Mouse (Mus musculus) forebrain, embryonic 16.5 days (tissue): ENCODE data around the gene Cox17. TPM values are rescaled to one million over a fixed set of nuclear protein-coding genes. Genes with fewer than 3 reads are reported as not detected.

Experiments used
- ATAC-seq: fragments of 200-750 bp; cut with Nextera tagmentation; 2 replicates; pipeline ENCODE4 v1.8.0; 2017; ENCODE audit warnings: mild to moderate bottlenecking, moderate library complexity
- H3K27ac ChIP-seq: fragments of 300-500 bp; sonication (generic); 2 replicates; pipeline ENCODE4 v1.5.1; 2014; ENCODE audit warnings: low read length, control low read depth
- H3K27me3 ChIP-seq: fragments of 300-500 bp; sonication (generic); replicated peaks from 2 replicates; pipeline ENCODE4 v1.6.1; 2014; ENCODE audit warnings: low read length; ENCODE audit not compliant: control insufficient read depth, insufficient read depth
- H3K36me3 ChIP-seq: fragments of 300-500 bp; sonication (generic); 2 replicates; pipeline ENCODE4 v1.6.1; 2014; ENCODE audit not compliant: control insufficient read depth, insufficient read depth
- H3K4me1 ChIP-seq: fragments of 300-500 bp; sonication (generic); replicated peaks from 2 replicates; pipeline ENCODE4 v1.6.1; 2014; ENCODE audit warnings: low read length; ENCODE audit not compliant: control insufficient read depth, insufficient read depth
- H3K4me2 ChIP-seq: fragments of 300-500 bp; sonication (generic); 2 replicates; pipeline ENCODE4 v1.6.1; 2014; ENCODE audit warnings: mild to moderate bottlenecking, low read length, control low read depth
- H3K4me3 ChIP-seq: fragments of 300-500 bp; sonication (generic); replicated peaks from 2 replicates; pipeline ENCODE4 v1.5.1; 2014; ENCODE audit warnings: mild to moderate bottlenecking, low read length, control low read depth
- H3K9ac ChIP-seq: fragments of 300-500 bp; sonication (generic); replicated peaks from 2 replicates; pipeline ENCODE4 v1.6.1; 2014; ENCODE audit warnings: low read depth, low read length, control low read depth
- H3K9me3 ChIP-seq: fragments of 300-500 bp; sonication (generic); 2 replicates; pipeline ENCODE4 v1.6.1; 2016; ENCODE audit warnings: low read length; ENCODE audit not compliant: control insufficient read depth
- WGBS: fragments of 180-500 bp; shearing (Covaris S2); extraction: QIAGEN DNeasy Blood & Tissue Kit; methylation state at CpG from one replicate; pipeline ENCODE4 v1.1.7; 2014; 5-methylcytosine and 5-hydroxymethylcytosine counted together
- polyA plus RNA-seq: library from polyadenylated mRNA; unstranded; fragments of >200 nt; fragmentation: Nextera tagmentation; extraction: Ambion mirVana; gene quantifications from 2 replicates; pipeline ENCODE4 v1.2.1, GENCODE M21; 2015

The Cox17 gene
- polyA plus RNA-seq, 1 experiment from 2014 or later = 88.6 TPM

GRCm38 (mm10) chr16:38379926-38380325 is 33.1 kb downstream of the Cox17 start:
- ATAC-seq = no peak
- Histone ChIP-seq H3K27me3 (no peaks in the 10 kb centered on the region), H3K36me3 (no peaks in the 10 kb centered on the region), H3K27ac (no peak overlapping the region), H3K9me3 (no peaks in the 10 kb centered on the region), H3K4me3 (no peak overlapping the region), H3K4me1 (peaks cover 12% of the 10 kb centered on the region), H3K9ac (no peak overlapping the region), H3K4me2 (no peak overlapping the region)
- WGBS = 95% methylated on average over 3 of the region's 3 CpGs

GRCm38 (mm10) chr16:38383683-38384082 is 36.9 kb downstream of the Cox17 start:
- Histone ChIP-seq H3K9me3 (no peaks in the 10 kb centered on the region), H3K4me1 (no peaks in the 10 kb centered on the region), H3K36me3 (no peaks in the 10 kb centered on the region), H3K27ac (no peak overlapping the region), H3K27me3 (no peaks in the 10 kb centered on the region), H3K9ac (no peak overlapping the region), H3K4me3 (no peak overlapping the region), H3K4me2 (no peak overlapping the region)
- no peak for ATAC-seq
- 88% methylated on average over 2 of the region's 2 CpGs for WGBS

GRCm38 (mm10) chr16:38385184-38385634 is 38.4 kb downstream of the Cox17 start:
- Histone ChIP-seq H3K36me3 (no peaks in the 10 kb centered on the region), H3K4me3 (no peak overlapping the region), H3K4me1 (no peaks in the 10 kb centered on the region), H3K9ac (no peak overlapping the region), H3K27me3 (no peaks in the 10 kb centered on the region), H3K9me3 (no peaks in the 10 kb centered on the region), H3K27ac (no peak overlapping the region), H3K4me2 (no peak overlapping the region)
- ATAC-seq = no peak
- 86% methylated on average over 6 of the region's 6 CpGs for WGBS

- 93% methylated on average over 4 of the region's 4 CpGs for WGBS
- H3K27me3 ChIP-seq = no peaks in the 10 kb centered on the region
- H3K4me3 ChIP-seq = no peak overlapping the region
- H3K27ac ChIP-seq = no peak overlapping the region
- H3K4me2 ChIP-seq = no peak overlapping the region
- no peaks in the 10 kb centered on the region for H3K36me3 ChIP-seq
- H3K4me1 ChIP-seq = no peaks in the 10 kb centered on the region
- H3K9ac ChIP-seq = no peak overlapping the region
- ATAC-seq = no peak
- H3K9me3 ChIP-seq = no peaks in the 10 kb centered on the region
Measured at GRCm38 (mm10) chr16:38385700-38386099, 38.9 kb downstream of the Cox17 start.

- H3K36me3 ChIP-seq = no peaks in the 10 kb centered on the region
- 92% methylated on average over 6 of the region's 6 CpGs for WGBS
- H3K4me3 ChIP-seq = no peak overlapping the region
- no peak overlapping the region for H3K4me2 ChIP-seq
- no peaks in the 10 kb centered on the region for H3K27me3 ChIP-seq
- H3K27ac ChIP-seq = no peak overlapping the region
- ATAC-seq = no peak
- H3K4me1 ChIP-seq = no peaks in the 10 kb centered on the region
- H3K9ac ChIP-seq = no peak overlapping the region
- H3K9me3 ChIP-seq = no peaks in the 10 kb centered on the region
Measured at GRCm38 (mm10) chr16:38387389-38387788, 40.6 kb downstream of the Cox17 start.

GRCm38 (mm10) chr16:38388757-38389156 is 42.0 kb downstream of the Cox17 start:
- ATAC-seq = no peak
- H3K4me1 ChIP-seq = no peaks in the 10 kb centered on the region
- no peak overlapping the region for H3K9ac ChIP-seq
- no peaks in the 10 kb centered on the region for H3K9me3 ChIP-seq
- H3K27ac ChIP-seq = no peak overlapping the region
- no peak overlapping the region for H3K4me2 ChIP-seq
- WGBS = 79% methylated on average over 6 of the region's 6 CpGs
- no peak overlapping the region for H3K4me3 ChIP-seq
- no peaks in the 10 kb centered on the region for H3K36me3 ChIP-seq
- H3K27me3 ChIP-seq = no peaks in the 10 kb centered on the region

- no peak overlapping the region for H3K4me3 ChIP-seq
- no peak overlapping the region for H3K4me2 ChIP-seq
- no peaks in the 10 kb centered on the region for H3K4me1 ChIP-seq
- no peak for ATAC-seq
- no peaks in the 10 kb centered on the region for H3K27me3 ChIP-seq
- no peak overlapping the region for H3K9ac ChIP-seq
- 87% methylated on average over 8 of the region's 8 CpGs for WGBS
- H3K36me3 ChIP-seq = no peaks in the 10 kb centered on the region
- H3K27ac ChIP-seq = no peak overlapping the region
- H3K9me3 ChIP-seq = no peaks in the 10 kb centered on the region
Measured at GRCm38 (mm10) chr16:38389284-38389893, 42.6 kb downstream of the Cox17 start.

GRCm38 (mm10) chr16:38390322-38390721 is 43.5 kb downstream of the Cox17 start:
- no peaks in the 10 kb centered on the region for H3K36me3 ChIP-seq
- H3K4me1 ChIP-seq = no peaks in the 10 kb centered on the region
- H3K9ac ChIP-seq = no peak overlapping the region
- H3K27me3 ChIP-seq = no peaks in the 10 kb centered on the region
- no peak overlapping the region for H3K4me3 ChIP-seq
- no peaks in the 10 kb centered on the region for H3K9me3 ChIP-seq
- WGBS = 89% methylated on average over 7 of the region's 7 CpGs
- no peak for ATAC-seq
- no peak overlapping the region for H3K4me2 ChIP-seq
- H3K27ac ChIP-seq = no peak overlapping the region

- ATAC-seq = no peak
- H3K27ac ChIP-seq = no peak overlapping the region
- no peaks in the 10 kb centered on the region for H3K27me3 ChIP-seq
- no peak overlapping the region for H3K4me2 ChIP-seq
- no peak overlapping the region for H3K4me3 ChIP-seq
- H3K4me1 ChIP-seq = no peaks in the 10 kb centered on the region
- H3K36me3 ChIP-seq = no peaks in the 10 kb centered on the region
- 81% methylated on average over 23 of the region's 23 CpGs for WGBS
- H3K9ac ChIP-seq = no peak overlapping the region
- H3K9me3 ChIP-seq = no peaks in the 10 kb centered on the region
Measured at GRCm38 (mm10) chr16:38392126-38392894, 45.5 kb downstream of the Cox17 start.
